Mouse (Mus musculus) cerebellum, adult 2 months (tissue): ENCODE data around the gene Rpl36-ps4. TPM values are rescaled to one million over a fixed set of nuclear protein-coding genes. Genes with fewer than 3 reads are reported as not detected.

Experiments used
- DNase-seq, 2 experiments: peaks; one replicate each; pipeline ENCODE4 v3.0.0; 2021
- H3K27ac ChIP-seq: fragments of 200-500 bp; 2 replicates; pipeline ENCODE4 v1.5.1; 2012; ENCODE audit warnings: low read length, control low read depth, inconsistent platforms; ENCODE audit not compliant: insufficient read depth
- H3K27me3 ChIP-seq: fragments of 200-500 bp; 2 replicates; pipeline ENCODE4 v1.6.1; 2012; ENCODE audit warnings: inconsistent platforms, mild to moderate bottlenecking, low read length, moderate library complexity; ENCODE audit not compliant: control insufficient read depth, insufficient read depth
- H3K4me1 ChIP-seq: fragments of 200-500 bp; 2 replicates; pipeline ENCODE4 v1.6.1; 2011; ENCODE audit warnings: low read length; ENCODE audit not compliant: control insufficient read depth, insufficient read depth
- H3K4me3 ChIP-seq: fragments of 200-500 bp; replicated peaks from 2 replicates; pipeline ENCODE3; 2011; ENCODE audit warnings: mild to moderate bottlenecking, low read depth, low read length, control low read depth; ENCODE audit not compliant: insufficient read depth
- CTCF ChIP-seq: fragments of 200-500 bp; IDR thresholded peaks from 2 replicates; pipeline ENCODE4 v1.5.1; 2011; ENCODE audit warnings: low read depth, mild to moderate bottlenecking, control low read depth, low read length, moderate library complexity, borderline replicate concordance; ENCODE audit not compliant: insufficient read depth
- POLR2A ChIP-seq: fragments of 200-500 bp; IDR thresholded peaks from 2 replicates; pipeline ENCODE4 v1.6.1; 2011; ENCODE audit warnings: low read length, control low read depth, borderline replicate concordance; ENCODE audit not compliant: insufficient read depth
- WGBS: fragments of 180-500 bp; shearing (Covaris S2); methylation state at CpG from one replicate; pipeline ENCODE4 v1.1.7; 2018; 5-methylcytosine and 5-hydroxymethylcytosine counted together
- polyA plus RNA-seq: library from polyadenylated mRNA; depleted of rRNA; stranded (reverse); fragments of >200 nt; gene quantifications from 2 replicates; pipeline ENCODE4 v1.2.3, GENCODE M21; 2012; rRNA removed

Gene Rpl36-ps4
- not detected in 2 replicates for polyA plus RNA-seq

DNA sequence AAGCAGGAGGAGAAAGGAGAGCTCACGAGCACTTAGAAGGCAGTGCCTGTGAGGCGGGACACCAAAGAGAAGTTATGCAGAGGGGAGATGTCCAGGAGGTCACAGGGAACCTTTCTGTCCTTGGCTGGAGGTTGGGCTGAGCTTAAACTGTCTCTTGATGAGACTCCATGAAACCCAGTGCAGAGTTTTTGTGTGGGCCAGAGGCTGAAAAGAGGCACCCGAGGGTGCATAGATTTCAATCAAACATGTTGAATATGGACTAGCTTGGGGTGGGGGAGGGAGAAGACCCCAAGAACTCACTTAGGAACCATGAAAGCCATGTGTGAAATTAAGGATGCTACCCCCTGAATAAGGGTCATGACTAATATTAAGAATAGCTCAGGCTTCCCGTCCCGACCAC lies at the start of gene Rpl36-ps4:
Gene Rpl36-ps4 (plus strand): TSS at position 301 of the 400 bp plus-strand sequence.
- Histone ChIP-seq H3K4me1 (no peaks in the 10 kb centered on the region), H3K27me3 (no peaks in the 10 kb centered on the region), H3K27ac (no peak within 1 kb of the TSS), H3K4me3 (no peak within 1 kb of the TSS)
- TF ChIP-seq CTCF (no peak), POLR2A (no peak)
- WGBS, result 90% methylated on average over 5 of the region's 5 CpGs
- no peak for DNase-seq

DNA sequence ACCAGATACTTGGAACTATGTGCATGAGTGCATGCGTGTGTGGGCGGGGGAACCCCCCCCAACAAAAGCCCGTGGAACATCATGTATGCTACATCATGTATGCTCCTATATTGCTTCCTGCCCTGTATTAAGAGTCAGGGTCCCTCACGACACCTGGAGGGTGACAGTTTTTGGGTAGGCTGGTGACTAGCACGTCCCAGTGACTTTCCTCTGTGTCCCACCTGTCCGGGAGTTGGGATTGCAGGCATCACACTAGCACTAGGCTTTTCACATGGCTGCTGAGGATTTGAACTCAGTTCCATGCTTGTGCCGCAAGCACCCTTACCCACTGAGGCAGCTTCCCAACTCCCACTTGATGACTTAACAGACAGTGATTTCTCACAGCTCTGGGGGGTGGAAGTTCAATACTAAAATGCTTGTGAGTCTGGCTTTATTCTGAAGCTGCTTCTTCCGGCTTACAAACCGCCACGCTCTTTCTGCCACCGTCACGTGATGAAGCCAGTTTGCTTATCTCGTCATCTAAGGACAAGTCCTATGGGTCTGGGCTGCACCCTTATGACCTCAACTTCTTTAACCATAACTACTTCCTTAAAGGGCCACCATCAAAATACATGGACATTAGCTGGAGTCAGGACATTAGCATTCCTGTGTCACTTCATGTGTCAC lies 49.2 kb upstream of the Rpl36-ps4 start:
- Histone ChIP-seq H3K27ac (peak overlapping the region; percentile 74), H3K4me1 (peaks cover 40% of the 10 kb centered on the region), H3K27me3 (no peaks in the 10 kb centered on the region), H3K4me3 (no peak overlapping the region)
- no peak for TF ChIP-seq CTCF
- no peak for TF ChIP-seq POLR2A
- WGBS, result 48% methylated on average over 13 of the region's 13 CpGs
- peak in 1 of 2 experiments; percentile 43 for DNase-seq

DNA sequence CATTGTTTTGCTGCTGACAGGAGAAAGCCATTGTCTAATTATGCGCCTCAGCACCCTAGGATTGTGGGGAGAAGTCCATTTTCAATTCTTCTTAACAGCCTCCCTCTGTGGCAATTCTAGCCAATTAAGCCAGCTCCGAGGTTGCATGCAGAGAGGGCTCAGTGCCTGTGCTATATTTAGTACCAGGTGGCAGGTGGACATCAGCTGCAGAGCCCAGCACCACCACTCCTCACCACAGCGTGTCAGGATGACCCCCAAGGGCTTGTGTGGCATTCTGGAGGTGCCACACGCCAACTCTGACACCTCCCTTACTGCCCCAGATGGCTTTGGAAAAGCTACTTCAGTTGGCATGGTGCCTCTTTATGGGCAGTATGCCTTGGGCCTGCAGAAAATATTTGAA lies 48.5 kb upstream of the Rpl36-ps4 start:
- TF ChIP-seq POLR2A (no peak), CTCF (no peak; the same call in 1 of the 2 replicates)
- no peaks in the 10 kb centered on the region for H3K27me3 ChIP-seq
- WGBS, result 1% methylated on average over 4 of the region's 4 CpGs
- peaks cover 43% of the 10 kb centered on the region for H3K4me1 ChIP-seq
- peak; percentile 90 to 97 for DNase-seq
- no peak overlapping the region for H3K4me3 ChIP-seq
- peak overlapping the region; percentile 74; the same call in 1 of the 2 replicates for H3K27ac ChIP-seq

DNA sequence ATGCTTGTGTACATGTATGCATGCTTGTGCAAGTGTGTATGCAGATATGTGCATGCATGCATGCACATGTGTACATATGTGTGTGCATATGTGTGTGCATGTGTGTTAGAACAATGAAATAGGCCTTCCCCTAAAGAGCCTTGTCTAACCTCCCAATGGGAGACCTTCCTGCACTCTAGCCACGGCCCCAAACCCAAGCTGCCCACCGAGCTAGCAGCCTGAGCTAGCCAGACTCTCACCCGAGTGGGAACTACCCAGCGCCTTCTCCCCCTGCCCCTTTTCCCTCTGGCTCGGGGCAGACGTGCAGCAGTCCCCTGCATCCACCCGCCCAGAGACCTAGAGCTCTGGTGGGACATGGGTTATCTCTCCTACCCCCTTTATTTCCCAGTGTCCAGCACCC lies 47.3 kb upstream of the Rpl36-ps4 start:
- Histone ChIP-seq H3K27ac (peak overlapping the region; percentile 94), H3K27me3 (no peaks in the 10 kb centered on the region), H3K4me1 (peaks cover 48% of the 10 kb centered on the region), H3K4me3 (no peak overlapping the region)
- TF ChIP-seq POLR2A (no peak), CTCF (no peak)
- 52% methylated on average over 7 of the region's 7 CpGs for WGBS
- DNase-seq, result peak in 1 of 2 experiments; percentile 28

DNA sequence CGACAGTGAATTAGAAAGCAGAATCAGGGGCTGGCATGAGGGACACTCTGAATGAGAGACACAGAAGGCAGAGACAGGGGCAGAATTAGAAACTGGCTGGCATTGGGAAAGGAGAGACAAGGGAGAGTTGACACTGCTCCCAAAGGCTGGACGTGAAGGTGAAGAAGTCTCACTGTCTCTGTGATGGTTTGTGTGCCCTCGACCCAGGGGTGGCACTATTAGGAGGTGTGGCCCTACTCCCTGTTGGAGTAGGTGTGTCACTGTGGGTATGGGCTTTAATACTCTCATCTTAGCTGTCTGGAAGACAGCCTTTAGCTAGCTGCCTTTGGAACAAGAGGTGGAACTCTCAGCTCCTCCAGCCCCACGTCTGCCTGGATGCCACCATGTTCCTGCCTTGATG lies 46.8 kb upstream of the Rpl36-ps4 start:
- peaks cover 53% of the 10 kb centered on the region for H3K4me1 ChIP-seq
- H3K27me3 ChIP-seq, result no peaks in the 10 kb centered on the region
- no peak overlapping the region for H3K4me3 ChIP-seq
- 36% methylated on average over 4 of the region's 4 CpGs for WGBS
- TF ChIP-seq CTCF, result no peak
- TF ChIP-seq POLR2A, result no peak
- H3K27ac ChIP-seq, result peak overlapping the region; percentile 94
- DNase-seq, result peak in 1 of 2 experiments; percentile 20

DNA sequence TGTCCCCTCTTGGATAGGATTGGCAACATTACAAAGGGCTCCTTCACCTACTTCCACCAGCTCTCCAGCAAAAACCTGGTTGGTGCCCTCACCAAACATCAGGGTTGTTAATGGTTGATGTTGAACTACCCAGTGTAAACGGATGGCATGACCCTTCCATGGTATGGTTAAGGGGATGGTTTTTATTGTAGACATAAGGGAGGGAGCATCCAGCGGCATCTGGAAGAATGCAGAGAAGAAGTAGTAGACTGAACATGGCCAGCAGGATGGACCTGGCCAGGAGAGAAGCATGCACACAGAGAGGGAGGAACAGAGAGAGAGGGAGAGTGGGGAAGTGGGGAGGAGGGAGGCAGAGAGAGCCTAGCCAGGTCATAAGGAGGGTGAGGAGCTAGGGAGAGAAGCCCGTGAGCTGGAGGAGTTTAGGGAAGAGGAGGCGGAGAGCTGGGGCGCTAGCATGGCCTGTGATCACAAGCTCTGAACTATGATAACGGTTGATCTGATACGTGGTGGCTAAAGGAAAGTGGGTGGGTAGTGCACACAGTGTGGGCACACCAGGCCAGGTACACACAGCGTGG lies 45.3 kb upstream of the Rpl36-ps4 start:
- Histone ChIP-seq H3K27me3 (no peaks in the 10 kb centered on the region), H3K4me3 (no peak overlapping the region), H3K4me1 (peaks cover 61% of the 10 kb centered on the region), H3K27ac (no peak overlapping the region)
- peak in 1 of 2 experiments; percentile 14 for DNase-seq
- 92% methylated on average over 8 of the region's 8 CpGs for WGBS
- no peak for TF ChIP-seq CTCF
- TF ChIP-seq POLR2A, result no peak

DNA sequence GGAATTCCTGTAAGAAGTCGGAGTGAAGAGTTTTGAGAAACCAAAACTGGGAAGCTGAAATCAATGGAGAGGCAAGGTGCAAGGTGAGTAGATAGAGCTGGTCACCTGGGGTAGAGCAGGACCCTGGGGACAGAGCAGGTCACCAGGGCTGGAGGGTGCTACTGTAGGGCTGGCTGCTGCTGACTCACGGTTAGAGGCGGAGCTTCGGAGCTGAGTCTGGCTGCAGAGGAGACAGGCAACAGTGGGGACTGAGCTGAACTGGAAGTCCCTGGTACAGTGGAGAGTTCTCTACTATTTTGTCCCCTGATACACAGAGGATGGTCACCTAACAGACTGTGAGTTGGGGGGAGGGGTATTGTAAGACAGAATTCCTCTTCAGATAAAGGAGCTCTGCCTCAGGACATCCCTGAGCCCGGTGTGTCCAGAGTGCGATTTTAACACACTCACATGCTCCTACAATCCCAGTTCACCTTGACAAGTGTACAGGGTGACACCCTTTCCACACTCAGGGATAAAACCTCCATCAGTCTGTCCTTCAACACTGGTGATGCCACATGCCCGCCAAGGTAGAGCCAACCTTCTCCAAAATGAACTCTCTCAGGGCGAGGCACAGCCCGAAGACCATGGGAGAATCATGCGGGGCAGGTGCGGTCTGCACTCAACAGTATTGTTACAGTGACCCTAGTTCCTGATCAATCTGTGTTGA lies 44.3 kb upstream of the Rpl36-ps4 start:
- no peak overlapping the region for H3K27ac ChIP-seq
- no peak for TF ChIP-seq POLR2A
- peaks cover 59% of the 10 kb centered on the region for H3K4me1 ChIP-seq
- H3K4me3 ChIP-seq, result no peak overlapping the region
- no peaks in the 10 kb centered on the region for H3K27me3 ChIP-seq
- 89% methylated on average over 11 of the region's 11 CpGs for WGBS
- peak in 1 of 2 experiments; percentile 39 for DNase-seq
